ENCODE assay signal across 19 mouse cellular contexts in genomic region chr16:39071431-39071830, GRCm38 (mm10).
DNase-seq lines count a peak whose midpoint lies in the region; ATAC-seq lines count a peak whose summit lies in the region.
"Had no signal": no experiment of that assay in that cellular context is flagged by ENCODE, and none has a peak within 500 bp of the region (broad histone marks: within the 10 kb centered on the region; RNA-seq: fewer than 3 reads in every experiment).

No protein-coding gene starts in this region.

- no peak overlapping the region for H3K27ac ChIP-seq in embryonic facial prominence, embryonic 14.5 days (replicated peaks; ENCODE audit: low read depth, low read length)
- no peak overlapping the region for H3K27ac ChIP-seq in embryonic facial prominence, embryonic 10.5 days (replicated peaks)
- no peak overlapping the region for H3K27ac ChIP-seq in hindbrain, embryonic 11.5 days (ENCODE audit: low read depth, low read length)
- no peak overlapping the region for H3K27ac ChIP-seq in hindbrain, embryonic 10.5 days
- H3K27ac ChIP-seq in midbrain, embryonic 14.5 days (replicated peaks; ENCODE audit: low read depth, low read length): 0 out of 2 replicates have a peak overlapping the region, but pooled peaks have one; percentile 13
- H3K27ac ChIP-seq in midbrain, embryonic 11.5 days (ENCODE audit: low read depth, low read length): no peak overlapping the region
- H3K27ac ChIP-seq: embryonic facial prominence, embryonic 12.5 days; gastrocnemius, adult 2 months; hindbrain, embryonic 14.5 days had no signal

- WGBS in embryonic facial prominence, embryonic 14.5 days: 50% methylated on average over 3 of the region's 3 CpGs
- 70% methylated on average over 3 of the region's 3 CpGs for WGBS in embryonic facial prominence, embryonic 10.5 days
- 55% methylated on average over 3 of the region's 3 CpGs for WGBS in hindbrain, embryonic 11.5 days
- 78% methylated on average over 3 of the region's 3 CpGs for WGBS in hindbrain, embryonic 10.5 days
- 65% methylated on average over 3 of the region's 3 CpGs for WGBS in midbrain, embryonic 14.5 days
- 75% methylated on average over 3 of the region's 3 CpGs for WGBS in midbrain, embryonic 11.5 days

- H3K4me3 ChIP-seq in embryonic facial prominence, embryonic 14.5 days (ENCODE audit: low read depth, low read length): no peak overlapping the region
- no peak overlapping the region for H3K4me3 ChIP-seq in embryonic facial prominence, embryonic 10.5 days
- no peak overlapping the region for H3K4me3 ChIP-seq in hindbrain, embryonic 11.5 days (ENCODE audit: low read depth, low read length)
- no peak overlapping the region for H3K4me3 ChIP-seq in hindbrain, embryonic 10.5 days
- no peak overlapping the region for H3K4me3 ChIP-seq in midbrain, embryonic 14.5 days (replicated peaks; ENCODE audit: low read depth, low read length)
- no peak overlapping the region for H3K4me3 ChIP-seq in midbrain, embryonic 11.5 days (ENCODE audit: low read depth, low read length)
- H3K4me3 ChIP-seq: embryonic facial prominence, embryonic 12.5 days; gastrocnemius, adult 2 months; heart, embryonic 12.5 days had no signal

- DNase-seq in embryonic facial prominence, embryonic 14.5 days (ENCODE audit: low spot score): no peak
- DNase-seq in embryonic facial prominence, embryonic 10.5 days (ENCODE audit: low spot score): no peak
- no peak for DNase-seq in hindbrain, embryonic 11.5 days (ENCODE audit: low spot score)
- no peak for DNase-seq in hindbrain, embryonic 10.5 days (ENCODE audit: low spot score)
- no peak for DNase-seq in midbrain, embryonic 14.5 days
- no peak for DNase-seq in midbrain, embryonic 11.5 days (ENCODE audit: low spot score, missing footprints)
- DNase-seq in urinary bladder, postnatal 10 days (ENCODE audit: low spot score): no peak
- DNase-seq: adrenal gland, postnatal 14 days; cerebellum, adult 18-20 months; cerebellum, postnatal 10 days; embryo, embryonic 11 days; gastrocnemius, adult 2 months; gastrocnemius, postnatal 25 days had no signal

- no peaks in the 10 kb centered on the region for H3K27me3 ChIP-seq in embryonic facial prominence, embryonic 14.5 days (replicated peaks; ENCODE audit: control insufficient read depth, insufficient read depth, low read length)
- H3K27me3 ChIP-seq in embryonic facial prominence, embryonic 10.5 days (replicated peaks; ENCODE audit: low read depth, poor library complexity, severe bottlenecking): no peaks in the 10 kb centered on the region
- no peaks in the 10 kb centered on the region for H3K27me3 ChIP-seq in hindbrain, embryonic 11.5 days (ENCODE audit: control insufficient read depth, insufficient read depth, low read length)
- H3K27me3 ChIP-seq in hindbrain, embryonic 10.5 days (ENCODE audit: insufficient read depth, poor library complexity, severe bottlenecking): no peaks in the 10 kb centered on the region
- H3K27me3 ChIP-seq in midbrain, embryonic 14.5 days (ENCODE audit: control insufficient read depth, insufficient read depth, low read length): no peaks in the 10 kb centered on the region
- no peaks in the 10 kb centered on the region for H3K27me3 ChIP-seq in midbrain, embryonic 11.5 days (ENCODE audit: control insufficient read depth, insufficient read depth, low read length)
- H3K27me3 ChIP-seq: embryonic facial prominence, embryonic 12.5 days; heart, embryonic 12.5 days; Patski had no signal

- no peak overlapping the region for H3K4me2 ChIP-seq in embryonic facial prominence, embryonic 14.5 days (ENCODE audit: low read depth, low read length)
- no peak overlapping the region for H3K4me2 ChIP-seq in hindbrain, embryonic 11.5 days (replicated peaks; ENCODE audit: low read depth, low read length)
- H3K4me2 ChIP-seq in midbrain, embryonic 14.5 days (ENCODE audit: low read length): no peak overlapping the region
- H3K4me2 ChIP-seq in midbrain, embryonic 11.5 days: no peak overlapping the region
- H3K4me2 ChIP-seq: embryonic facial prominence, embryonic 12.5 days; heart, embryonic 12.5 days; hindbrain, embryonic 14.5 days had no signal

- H3K9me3 ChIP-seq in embryonic facial prominence, embryonic 14.5 days (ENCODE audit: control insufficient read depth, low read length): no peaks in the 10 kb centered on the region
- no peaks in the 10 kb centered on the region for H3K9me3 ChIP-seq in embryonic facial prominence, embryonic 10.5 days
- no peaks in the 10 kb centered on the region for H3K9me3 ChIP-seq in hindbrain, embryonic 11.5 days (ENCODE audit: control insufficient read depth, low read length)
- H3K9me3 ChIP-seq in hindbrain, embryonic 10.5 days: no peaks in the 10 kb centered on the region
- H3K9me3 ChIP-seq in midbrain, embryonic 14.5 days (ENCODE audit: control insufficient read depth, low read length): no peaks in the 10 kb centered on the region
- H3K9me3 ChIP-seq in midbrain, embryonic 11.5 days (ENCODE audit: control insufficient read depth, low read length): no peaks in the 10 kb centered on the region
- H3K9me3 ChIP-seq: embryonic facial prominence, embryonic 12.5 days; heart, embryonic 12.5 days had no signal

- no peaks in the 10 kb centered on the region for H3K4me1 ChIP-seq in embryonic facial prominence, embryonic 14.5 days (ENCODE audit: control insufficient read depth, insufficient read depth, low read length)
- no peaks in the 10 kb centered on the region for H3K4me1 ChIP-seq in embryonic facial prominence, embryonic 10.5 days
- no peaks in the 10 kb centered on the region for H3K4me1 ChIP-seq in hindbrain, embryonic 11.5 days (replicated peaks; ENCODE audit: control insufficient read depth, insufficient read depth, low read length)
- H3K4me1 ChIP-seq in hindbrain, embryonic 10.5 days (replicated peaks): no peaks in the 10 kb centered on the region
- no peaks in the 10 kb centered on the region for H3K4me1 ChIP-seq in midbrain, embryonic 14.5 days (ENCODE audit: control insufficient read depth, insufficient read depth, low read length)
- H3K4me1 ChIP-seq in midbrain, embryonic 11.5 days (ENCODE audit: control insufficient read depth, insufficient read depth, low read length): no peaks in the 10 kb centered on the region
- H3K4me1 ChIP-seq: embryonic facial prominence, embryonic 12.5 days; heart, embryonic 12.5 days had no signal

- peak; percentile 47; the same call in 1 of the 2 replicates for ATAC-seq in embryonic facial prominence, embryonic 14.5 days (ENCODE audit: low read depth)
- peak; percentile 40; the same call in 1 of the 2 replicates for ATAC-seq in hindbrain, embryonic 11.5 days (ENCODE audit: low FRiP score)
- no peak for ATAC-seq in midbrain, embryonic 14.5 days (ENCODE audit: low FRiP score, low TSS enrichment)
- ATAC-seq in midbrain, embryonic 11.5 days (ENCODE audit: low FRiP score): no peak
- ATAC-seq: activated CD4-positive, CD25-positive, alpha-beta regulatory T cell, adult 4 months; intestine, embryonic 16.5 days; Patski had no signal

- no peaks in the 10 kb centered on the region for H3K36me3 ChIP-seq in embryonic facial prominence, embryonic 14.5 days (ENCODE audit: control insufficient read depth, insufficient read depth, low read length)
- no peaks in the 10 kb centered on the region for H3K36me3 ChIP-seq in embryonic facial prominence, embryonic 10.5 days (replicated peaks)
- no peaks in the 10 kb centered on the region for H3K36me3 ChIP-seq in hindbrain, embryonic 11.5 days (ENCODE audit: control insufficient read depth, insufficient read depth, low read length)
- no peaks in the 10 kb centered on the region for H3K36me3 ChIP-seq in hindbrain, embryonic 10.5 days
- H3K36me3 ChIP-seq in midbrain, embryonic 14.5 days (ENCODE audit: control insufficient read depth, insufficient read depth, low read length): no peaks in the 10 kb centered on the region
- no peaks in the 10 kb centered on the region for H3K36me3 ChIP-seq in midbrain, embryonic 11.5 days (ENCODE audit: control insufficient read depth, insufficient read depth, low read length)
- H3K36me3 ChIP-seq: embryonic facial prominence, embryonic 12.5 days; heart, embryonic 12.5 days had no signal

- no peak overlapping the region for H3K9ac ChIP-seq in embryonic facial prominence, embryonic 14.5 days (ENCODE audit: low read depth, low read length)
- no peak overlapping the region for H3K9ac ChIP-seq in hindbrain, embryonic 11.5 days (ENCODE audit: low read depth, low read length)
- H3K9ac ChIP-seq in midbrain, embryonic 14.5 days (replicated peaks; ENCODE audit: low read length): no peak overlapping the region
- H3K9ac ChIP-seq in midbrain, embryonic 11.5 days (ENCODE audit: low read length): no peak overlapping the region
- H3K9ac ChIP-seq: embryonic facial prominence, embryonic 12.5 days; heart, embryonic 12.5 days; hindbrain, embryonic 14.5 days had no signal

Comparison
In these comparisons a context has a peak if more than half of its experiments do, and no peak if none do; other contexts are left out.
1. ATAC-seq: peak in embryonic facial prominence, embryonic 14.5 days (single experiment) and hindbrain, embryonic 11.5 days (single experiment); none in midbrain, embryonic 14.5 days (single experiment) and midbrain, embryonic 11.5 days (single experiment).